Comparison of ENCODE assay signal across 9 mouse cellular contexts in genomic region chr3:58843415-58843814, GRCm38 (mm10). TPM values are rescaled to one million over a fixed set of nuclear protein-coding genes. Genes with fewer than 3 reads are reported as not detected.
DNase-seq lines count a peak whose midpoint lies in the region; TF ChIP-seq lines count a peak whose summit lies in the region.
"Had no signal": no experiment of that assay in that cellular context is flagged by ENCODE, and none has a peak within 500 bp of the region (broad histone marks: within the 10 kb centered on the region; RNA-seq: fewer than 3 reads in every experiment).

No protein-coding gene starts in this region.

- H3K9me3 ChIP-seq in MEL (replicated peaks; ENCODE audit: insufficient read depth, low read length) = no peaks in the 10 kb centered on the region
- H3K9me3 ChIP-seq: midbrain, embryonic 12.5 days had no signal

- no peak overlapping the region for H3K9ac ChIP-seq in MEL (ENCODE audit: control insufficient read depth, low read depth, low read length, poor library complexity, severe bottlenecking)
- H3K9ac ChIP-seq: midbrain, embryonic 12.5 days had no signal

- DNase-seq in layer of hippocampus, adult 2 months (ENCODE audit: low spot score in 2 of 2) = peak in 1 of 2 experiments; percentile 6
- no peak for DNase-seq in layer of hippocampus, adult 9-10 months (ENCODE audit: low spot score)
- DNase-seq in MEL (ENCODE audit: low read depth, low spot score) (peak; percentile 3), MN1 (ENCODE audit: low spot score) (no peak)
- peak; percentile 61 for DNase-seq in brain, adult 2 months (ENCODE audit: low read depth, low spot score)
- DNase-seq in induced T-regulatory cell, adult 2 months (ENCODE audit: low read depth) = peak; percentile 2
- no peak for DNase-seq in thymus, postnatal 36 days

- no peak for TF ChIP-seq POLR2A in MEL (IDR thresholded peaks at IDR 0.05; ENCODE audit: control insufficient read depth in 1 of 2, insufficient read depth in 1 of 2, low read depth in 1 of 2, low read length in 2 of 2, poor library complexity in 1 of 2)

- no peak for TF ChIP-seq RAD21 in MEL (IDR thresholded peaks at IDR 0.05; ENCODE audit: low read depth, low read length)

- H3K27ac ChIP-seq in layer of hippocampus, adult 2 months = no peak overlapping the region
- no peak overlapping the region for H3K27ac ChIP-seq in MEL (ENCODE audit: control insufficient read depth, low read depth, low read length)
- H3K27ac ChIP-seq: midbrain, embryonic 12.5 days had no signal

- peaks cover 0 to 1% of the 10 kb centered on the region in 2 experiments; a peak in 1 of 4 replicates for H3K27me3 ChIP-seq in MEL (ENCODE audit: control insufficient read depth in 1 of 2, insufficient read depth in 2 of 2, low read length in 2 of 2)
- H3K27me3 ChIP-seq: midbrain, embryonic 12.5 days had no signal

- H3K4me1 ChIP-seq in MEL (ENCODE audit: control insufficient read depth in 1 of 2, insufficient read depth in 2 of 2, low read length in 2 of 2) = no peaks in the 10 kb centered on the region
- H3K4me1 ChIP-seq: midbrain, embryonic 12.5 days had no signal

- H3K4me3 ChIP-seq in layer of hippocampus, adult 2 months = no peak overlapping the region
- H3K4me3 ChIP-seq in MEL (ENCODE audit: control insufficient read depth in 1 of 2, insufficient read depth in 1 of 2, low read depth in 2 of 2, low read length in 2 of 2) = no peak overlapping the region
- H3K4me3 ChIP-seq: midbrain, embryonic 12.5 days had no signal

- no peaks in the 10 kb centered on the region for H3K36me3 ChIP-seq in MEL (ENCODE audit: control insufficient read depth in 1 of 2, insufficient read depth in 2 of 2, low read length in 2 of 2)
- H3K36me3 ChIP-seq: midbrain, embryonic 12.5 days had no signal

- peak; percentile 76 for TF ChIP-seq CTCF in layer of hippocampus, adult 2 months (conservative IDR thresholded peaks at IDR 0.05)
- TF ChIP-seq CTCF in MEL (IDR thresholded peaks at IDR 0.05 in 2 of 3, conservative IDR thresholded peaks at IDR 0.05 in 1 of 3; ENCODE audit: control insufficient read depth in 1 of 3, insufficient read depth in 1 of 3, low read depth in 2 of 3, low read length in 3 of 3, poor library complexity in 1 of 3, severe bottlenecking in 1 of 3) = peak in 2 of 3 experiments; percentile 34 to 38; a peak in 5 of 6 replicates

- no peaks in the 10 kb centered on the region for H3K79me2 ChIP-seq in MEL (ENCODE audit: control insufficient read depth, insufficient read depth, low read length, poor library complexity)

- no peak for TF ChIP-seq EP300 in MEL (IDR thresholded peaks at IDR 0.05; ENCODE audit: low read depth in 1 of 2, low read length in 2 of 2)

TF ChIP-seq in MEL, 35 proteins besides CTCF, POLR2A, EP300 and RAD21:
- no peak for TF ChIP-seq E2F4 (IDR thresholded peaks at IDR 0.05; ENCODE audit: borderline replicate concordance, low read depth, low read length)
- TF ChIP-seq ZMIZ1 (IDR thresholded peaks at IDR 0.05; ENCODE audit: low read depth, low read length) = no peak
- no peak for TF ChIP-seq TBP (IDR thresholded peaks at IDR 0.05; ENCODE audit: low read depth, low read length)
- no peak for TF ChIP-seq ZNF384 (IDR thresholded peaks at IDR 0.05; ENCODE audit: low read depth, low read length)
- no peak for TF ChIP-seq MAX (IDR thresholded peaks at IDR 0.05; ENCODE audit: low read length)
- no peak for TF ChIP-seq ETS1 (IDR thresholded peaks at IDR 0.05; ENCODE audit: low read depth, low read length)
- no peak for TF ChIP-seq SMC3 (IDR thresholded peaks at IDR 0.05; ENCODE audit: low read depth, low read length)
- no peak for TF ChIP-seq USF2 (IDR thresholded peaks at IDR 0.05; ENCODE audit: borderline replicate concordance in 1 of 2, insufficient read depth in 1 of 2, low read depth in 1 of 2, low read length in 2 of 2)
- TF ChIP-seq MAFK (IDR thresholded peaks at IDR 0.05; ENCODE audit: borderline replicate concordance, low read depth, low read length) = no peak
- TF ChIP-seq KAT2A (conservative IDR thresholded peaks at IDR 0.05; ENCODE audit: low read depth, low read length) = no peak
- TF ChIP-seq RCOR1 (IDR thresholded peaks at IDR 0.05; ENCODE audit: low read depth, low read length) = no peak
- no peak for TF ChIP-seq MYC (IDR thresholded peaks at IDR 0.05; ENCODE audit: low read depth, low read length)
- no peak for TF ChIP-seq TCF12 (IDR thresholded peaks at IDR 0.05; ENCODE audit: low read depth, low read length)
- TF ChIP-seq GABPA (IDR thresholded peaks at IDR 0.05; ENCODE audit: low read depth, low read length) = no peak
- TF ChIP-seq USF1 (IDR thresholded peaks at IDR 0.05; ENCODE audit: low read depth, low read length) = no peak
- TF ChIP-seq ELF1 (IDR thresholded peaks at IDR 0.05; ENCODE audit: low read depth, low read length) = no peak
- TF ChIP-seq JUND (IDR thresholded peaks at IDR 0.05; ENCODE audit: low read depth, low read length) = no peak

RNA-seq across cellular contexts. Expression of gene Mindy4b-ps, which starts 21.3 kb away (rescaled TPM):
- 1 to 10 TPM; 1.5 to 2.2 TPM for total RNA-seq in layer of hippocampus, adult 2 months (2021)
- total RNA-seq in MEL (2012; rRNA removed) = not detected in 2 replicates
- not detected for polyA plus RNA-seq in MEL (2012; ENCODE audit: insufficient read depth in 1 of 2, insufficient read length in 2 of 2, low read depth in 1 of 2, low replicate concordance in 2 of 2, missing spikeins in 1 of 2)
- polyA plus RNA-seq: kidney, embryonic 14.5 days; midbrain, embryonic 12.5 days had no signal

RNA-seq across cellular contexts. Expression of gene Clrn1, which starts 41.7 kb away (rescaled TPM):
- 1 to 10 TPM; 1.3 to 1.6 TPM for total RNA-seq in layer of hippocampus, adult 2 months (2021)
- not detected in 2 replicates for total RNA-seq in MEL (2012; rRNA removed)
- polyA plus RNA-seq in MEL (2012; ENCODE audit: insufficient read depth in 1 of 2, insufficient read length in 2 of 2, low read depth in 1 of 2, low replicate concordance in 2 of 2, missing spikeins in 1 of 2) = not detected

Comparison
In these comparisons a context has a peak if more than half of its experiments do, and no peak if none do; other contexts are left out.
1. DNase-seq: peak in MEL (single experiment), brain, adult 2 months (single experiment) and induced T-regulatory cell, adult 2 months (single experiment); none in layer of hippocampus, adult 9-10 months (single experiment), MN1 (single experiment) and thymus, postnatal 36 days (0 of 2).